Mouse (Mus musculus): Measurements from ENCODE around the gene Zranb3.

DNA sequence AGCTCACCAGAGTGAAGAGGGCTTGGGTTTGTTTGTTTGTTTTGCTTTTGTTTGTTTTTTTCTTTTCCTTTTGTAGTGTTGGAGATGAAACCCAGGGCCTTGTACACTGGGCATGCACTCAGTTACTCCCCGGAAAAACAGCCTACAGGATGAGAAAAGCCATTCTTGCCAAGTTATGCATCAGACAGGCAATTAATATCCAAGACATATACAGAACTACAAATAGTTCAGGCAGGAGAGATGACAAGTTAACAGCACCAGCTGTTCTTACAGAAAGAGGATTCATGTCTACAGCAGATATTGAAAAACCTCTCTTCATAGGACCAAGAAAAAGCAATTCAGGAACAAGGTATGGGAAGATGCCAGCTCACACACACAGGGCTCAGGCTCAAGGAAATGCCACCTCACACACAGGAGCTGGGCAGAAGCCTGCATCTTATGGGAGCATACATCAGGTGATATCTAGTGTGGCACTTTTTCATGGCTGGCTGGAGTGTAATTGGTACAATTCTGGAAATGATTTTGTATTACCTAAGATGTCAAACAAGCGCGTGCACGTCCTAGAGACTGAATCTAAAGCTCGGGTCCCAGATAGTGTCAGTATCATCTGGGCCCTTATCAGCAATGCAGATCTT lies 156.1 kb downstream of the Zranb3 start:
- TF ChIP-seq CTCF (IDR thresholded peaks at IDR 0.05; ENCODE audit: low read depth, low read length) (no peak), POLR2A (IDR thresholded peaks at IDR 0.05; ENCODE audit: borderline replicate concordance, low read depth, low read length) (no peak)
